Mouse (Mus musculus) T-helper 1 cell (primary cell): ENCODE data around the gene Fam171b.

Experiments
- in situ Hi-C: fragments of 300-600 bp; cut with MboI, MseI; formaldehyde crosslinking; loops from one replicate; pipeline ENCODE4 v1.15.1; 2025; ENCODE audit warnings: high pct_unique_total_duplicates

Fam171b gene

DNA sequence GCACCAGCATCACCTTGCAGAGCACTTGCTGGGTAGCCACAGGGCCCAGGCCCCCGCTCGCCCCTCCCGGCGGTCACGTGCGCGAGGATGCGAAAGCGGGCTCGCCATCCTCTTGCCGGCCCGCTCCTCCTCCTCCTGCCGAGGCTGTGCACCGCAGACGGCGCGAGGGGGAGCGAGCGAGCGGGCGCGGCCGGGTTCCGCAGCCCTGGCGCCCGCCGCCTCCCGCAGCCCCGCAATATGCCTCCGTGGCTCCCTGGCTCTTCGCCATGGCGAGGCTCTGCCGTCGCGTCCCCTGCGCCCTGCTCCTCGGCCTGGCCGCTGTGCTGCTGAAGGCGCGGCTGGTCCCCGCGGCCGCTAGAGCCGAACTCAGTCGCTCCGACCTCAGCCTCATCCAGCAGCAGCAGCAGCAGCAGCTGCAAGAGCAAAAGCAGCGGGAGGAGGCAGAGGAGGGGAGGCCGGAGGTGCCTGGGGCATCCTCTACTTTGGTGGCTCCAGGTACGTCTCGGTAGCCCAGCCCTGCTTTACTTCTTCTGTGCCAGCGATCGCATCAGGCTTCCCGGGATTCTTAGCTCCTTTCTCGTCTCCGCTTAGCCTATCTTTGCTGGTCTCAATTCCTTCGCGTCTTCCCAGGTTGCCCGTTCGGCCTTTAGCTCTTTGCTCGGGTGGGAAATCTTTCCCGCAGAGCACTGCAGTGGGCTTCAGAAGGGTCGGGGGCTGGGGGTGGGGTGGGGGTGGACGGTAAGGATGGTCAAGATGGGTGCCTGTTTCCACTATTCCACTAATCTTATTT, at the start of gene Fam171b:
Gene Fam171b (plus strand): TSS at position 154 of the 790 bp plus-strand sequence.
- in situ Hi-C loops = no loop called here

DNA sequence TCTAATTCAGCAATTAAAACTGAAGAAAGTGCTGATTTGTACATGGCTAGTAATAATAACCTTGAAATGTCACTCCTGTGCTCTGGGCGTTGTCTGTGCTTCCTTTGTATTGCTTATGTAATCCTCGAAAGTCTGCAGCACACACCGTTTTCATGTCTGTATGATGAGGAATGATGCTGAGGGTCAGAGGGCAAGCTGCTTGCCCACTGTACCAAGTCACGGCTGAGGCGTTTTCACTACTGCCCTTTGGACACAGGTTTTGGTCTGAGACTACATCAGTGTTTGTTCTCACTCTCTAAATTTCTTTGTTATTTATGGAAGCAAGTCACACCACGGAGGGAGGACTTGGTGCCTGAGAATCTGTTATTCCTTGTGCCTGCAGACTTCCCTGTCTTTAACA, 46.4 kb upstream of the Fam171b start:
- in situ Hi-C loops = no loop called here

GRCm38 (mm10) chr2:83766878-83767277, 45.6 kb upstream of the Fam171b start:
- in situ Hi-C loops = no loop called here

DNA sequence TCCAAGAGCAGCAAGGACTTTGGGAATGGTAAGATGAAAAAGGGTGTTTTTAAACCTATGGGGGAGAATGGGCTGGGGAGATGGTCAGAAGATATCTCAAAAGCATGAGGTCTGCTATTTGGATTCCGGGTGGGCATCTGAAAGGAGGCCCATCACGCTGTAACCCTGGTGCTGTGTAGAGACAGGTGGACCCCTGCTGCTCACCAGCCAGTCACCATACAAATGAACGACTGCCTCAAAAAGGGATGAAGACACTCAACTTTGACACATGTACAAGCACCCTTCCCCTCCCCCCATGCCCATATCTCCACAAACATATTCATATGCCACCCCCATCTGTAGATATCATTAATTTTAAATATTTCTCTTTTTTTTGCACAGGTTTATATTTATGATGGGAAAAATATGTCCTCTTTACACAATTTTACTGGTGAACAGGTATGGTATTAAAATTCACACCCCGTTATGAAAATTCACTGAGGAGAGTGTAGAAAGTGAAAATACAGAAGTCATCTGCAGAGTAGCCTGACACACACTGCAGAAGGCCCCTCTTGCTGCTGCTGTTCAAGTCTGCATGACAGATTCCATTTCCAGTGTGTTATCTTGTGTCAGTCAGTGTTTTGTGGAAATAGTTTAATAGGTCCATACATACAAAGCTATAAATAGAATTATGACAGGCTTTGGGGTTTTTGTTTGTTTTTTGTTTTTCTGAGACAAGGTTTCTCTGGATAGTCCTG, 44.0 kb upstream of the Fam171b start:
- in situ Hi-C loops = no loop called here

GRCm38 (mm10) chr2:83771155-83771812, 41.2 kb upstream of the Fam171b start:
- in situ Hi-C loops = loop anchor here (10.0 kb wide), 1 partner anchor 106 kb away; no protein-coding TSS in a partner anchor

DNA sequence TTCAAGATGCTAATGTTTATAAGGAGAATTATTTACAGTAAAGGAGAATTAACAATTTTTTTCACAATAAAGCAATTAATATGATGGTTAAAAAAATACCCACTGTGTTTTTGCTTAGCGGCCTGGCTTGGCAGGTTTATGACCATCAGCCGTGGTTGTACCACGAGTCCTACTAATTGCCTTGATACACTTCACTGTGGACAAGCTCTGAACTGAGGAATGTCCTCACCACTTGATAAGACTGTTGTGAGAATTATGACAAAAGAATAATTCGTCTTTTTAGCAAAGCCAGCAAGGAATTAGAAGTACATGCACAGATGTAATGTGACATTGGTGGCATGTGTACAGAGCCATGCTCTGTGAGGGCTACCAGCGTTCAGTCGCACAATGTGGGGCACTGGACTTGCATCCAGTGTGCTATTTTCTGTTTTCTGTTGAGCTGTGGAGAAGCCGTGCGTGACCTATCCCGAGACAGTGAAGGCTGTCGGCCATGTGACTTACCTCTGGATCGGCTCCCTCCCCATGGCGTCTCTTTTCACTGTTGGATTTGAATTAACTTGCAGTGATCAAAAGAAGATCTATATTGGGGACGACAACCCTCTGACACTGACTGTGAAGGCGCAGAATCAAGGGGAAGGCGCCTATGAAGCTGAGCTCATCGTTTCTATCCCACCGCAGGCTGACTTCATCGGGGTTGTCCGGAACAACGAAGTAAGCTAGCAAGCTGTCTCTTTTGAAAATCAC, 20.9 kb upstream of the Fam171b start:
- in situ Hi-C loops = no loop called here

GRCm38 (mm10) chr2:83792102-83792501, 20.3 kb upstream of the Fam171b start:
- in situ Hi-C loops = no loop called here

DNA sequence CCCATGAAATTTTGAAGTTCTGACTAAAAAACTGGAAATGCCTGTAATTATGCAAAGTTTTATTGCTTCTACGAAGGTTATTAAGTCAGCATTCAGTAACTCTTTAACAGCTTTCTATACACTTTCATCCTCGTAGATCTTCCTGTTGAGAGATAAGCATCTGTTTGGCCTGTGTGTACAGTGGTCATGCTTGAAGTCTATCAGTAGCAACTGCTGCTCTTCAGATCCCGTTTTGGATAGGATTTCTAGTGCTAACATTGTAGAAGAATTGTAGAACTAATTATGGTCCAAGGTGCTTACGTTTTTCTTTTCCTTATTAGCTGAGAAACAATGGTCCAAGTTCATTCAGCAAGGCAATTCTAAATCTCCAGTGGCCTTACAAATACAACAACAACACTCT, 16.7 kb upstream of the Fam171b start:
- in situ Hi-C loops = no loop called here

- in situ Hi-C loops = no loop called here
Measured at GRCm38 (mm10) chr2:83797902-83798497, 14.4 kb upstream of the Fam171b start.

DNA sequence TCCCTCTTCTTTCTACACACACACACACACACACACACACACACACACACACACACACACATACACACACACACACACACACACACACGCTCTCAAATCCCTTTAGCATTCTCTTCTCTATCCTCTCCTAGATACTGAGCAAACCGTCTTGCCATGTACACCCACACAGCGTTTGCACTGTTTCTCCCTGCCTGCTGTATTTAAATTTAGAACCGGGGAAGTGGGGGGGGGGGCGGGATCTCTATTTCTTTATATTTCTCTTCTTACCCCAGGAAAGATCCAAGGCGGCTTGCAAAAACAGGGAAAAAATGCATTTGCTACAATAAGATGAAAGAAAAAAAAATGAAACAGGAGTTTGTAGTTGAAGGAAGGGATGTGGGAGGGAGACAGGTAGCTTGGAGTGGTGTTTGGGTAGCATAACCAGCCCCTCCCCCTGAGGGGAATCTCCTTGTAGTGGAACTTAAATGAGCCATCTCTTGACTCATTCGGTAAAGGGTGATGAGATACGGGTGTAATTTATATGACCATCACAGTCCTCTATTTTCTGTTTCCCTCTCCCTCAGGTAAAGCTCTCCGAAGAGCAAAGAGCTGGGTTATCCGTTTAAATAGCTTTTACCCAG, 947 bp downstream of the Fam171b start:
- in situ Hi-C loops = no loop called here

DNA sequence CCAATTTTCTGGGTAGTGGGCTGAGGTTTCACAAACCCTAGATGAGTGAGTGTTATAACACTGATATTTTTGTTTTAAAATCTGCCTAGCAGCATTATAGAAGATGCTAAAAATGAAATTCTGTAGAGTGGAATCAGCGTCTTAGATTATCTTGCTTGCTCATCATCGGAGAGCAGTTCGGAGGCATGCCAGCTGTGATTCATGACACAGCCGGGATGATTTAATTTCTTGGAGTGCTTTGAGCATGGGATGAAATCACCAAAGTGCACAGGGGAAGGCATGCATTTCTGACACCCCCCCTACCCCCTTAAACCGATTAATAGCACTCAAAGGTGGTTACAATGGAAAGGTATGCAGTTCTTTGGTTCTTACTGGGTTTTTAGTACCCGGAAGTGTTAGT, 1.6 kb downstream of the Fam171b start:
- in situ Hi-C loops = no loop called here

DNA sequence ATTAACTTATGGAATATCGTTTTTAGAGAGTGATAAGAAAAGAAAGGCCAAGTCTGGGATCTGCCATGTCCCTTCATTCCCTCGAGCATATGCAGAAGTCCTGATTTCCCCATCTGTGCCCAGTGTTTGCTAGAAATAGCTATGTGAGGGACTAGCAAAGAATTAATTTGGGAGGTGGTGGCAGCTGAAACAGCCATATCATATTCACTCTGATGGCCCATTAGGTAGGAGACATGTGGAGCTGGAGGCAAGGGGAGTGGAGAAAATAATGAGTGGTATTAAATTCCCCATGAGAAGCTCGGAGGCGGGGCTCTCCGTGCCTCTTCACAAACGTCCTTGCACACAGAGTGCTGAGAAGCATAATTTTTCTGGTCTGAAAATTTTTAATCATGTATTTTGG, 3.7 kb downstream of the Fam171b start:
- in situ Hi-C loops = loop anchor here (5.0 kb wide), 1 partner anchor 626 kb away; no protein-coding TSS in a partner anchor

- in situ Hi-C loops = no loop called here
Measured at GRCm38 (mm10) chr2:83825161-83825560, 12.7 kb downstream of the Fam171b start.

DNA sequence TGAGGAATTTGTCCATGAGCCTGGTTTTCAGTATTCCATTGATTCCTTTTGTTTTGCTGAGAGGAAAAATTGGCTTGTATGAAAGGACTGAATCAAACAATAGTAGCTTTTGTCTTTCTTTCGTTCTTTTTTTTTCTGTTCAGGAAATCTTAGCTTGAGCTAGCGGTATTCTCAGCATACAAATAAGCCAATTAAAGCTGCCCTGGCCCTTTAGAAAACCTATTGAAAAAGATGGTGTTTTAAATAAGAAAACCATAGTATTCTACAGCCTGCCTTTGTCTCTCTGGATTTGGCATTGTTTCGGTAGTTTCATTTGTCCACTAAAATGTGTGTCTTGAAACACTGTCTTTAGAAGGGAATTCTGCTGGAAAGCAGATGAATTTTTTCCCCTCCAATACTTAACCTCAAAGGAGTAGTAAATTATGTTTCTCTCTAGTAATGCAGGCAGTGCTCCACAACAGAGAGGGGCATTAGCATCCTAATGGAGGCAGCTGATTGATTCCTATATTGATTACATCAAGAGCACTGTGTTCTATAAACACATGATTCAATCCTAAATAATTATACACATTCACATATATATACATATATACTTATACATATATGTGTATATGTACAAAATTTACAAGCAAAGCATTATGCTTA, 16.6 kb downstream of the Fam171b start:
- in situ Hi-C loops = no loop called here

GRCm38 (mm10) chr2:83832903-83833302, 20.5 kb downstream of the Fam171b start:
- in situ Hi-C loops = no loop called here

DNA sequence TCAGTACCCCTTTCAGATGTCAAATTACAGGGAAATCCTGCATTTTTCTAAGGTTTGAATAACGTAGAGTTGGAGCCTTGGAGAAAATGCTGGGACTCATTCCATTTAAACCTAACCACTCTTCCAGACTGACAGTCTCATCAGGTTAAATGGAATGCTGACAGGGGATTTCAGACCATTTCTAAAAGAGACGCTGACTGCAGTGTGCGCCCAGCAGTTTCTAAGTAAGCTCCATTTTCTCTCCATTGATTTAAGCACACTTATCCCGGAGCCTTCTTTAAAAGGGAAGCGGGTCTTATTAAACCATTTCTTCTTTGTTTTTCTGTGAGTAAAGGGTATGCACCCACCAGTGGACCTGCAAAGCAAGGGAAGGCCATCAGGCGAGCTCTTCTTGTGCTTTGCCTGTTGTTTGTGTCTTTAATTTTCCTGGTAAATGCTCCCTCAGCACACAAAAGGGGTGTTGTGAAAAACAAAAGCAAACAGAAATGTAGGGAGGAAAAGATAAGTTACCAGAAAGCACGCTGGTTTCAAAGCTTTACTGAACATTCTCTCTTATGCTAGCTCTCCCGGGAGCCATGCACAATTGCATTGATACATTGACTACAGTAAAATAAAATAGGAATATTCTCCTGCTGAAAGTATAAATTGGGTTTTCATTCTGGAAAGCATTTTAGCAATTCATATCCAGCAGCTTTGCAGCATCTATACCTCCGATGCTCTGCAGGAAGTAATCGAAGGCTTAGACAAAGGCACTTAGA, 23.1 kb downstream of the Fam171b start:
- in situ Hi-C loops = no loop called here

DNA sequence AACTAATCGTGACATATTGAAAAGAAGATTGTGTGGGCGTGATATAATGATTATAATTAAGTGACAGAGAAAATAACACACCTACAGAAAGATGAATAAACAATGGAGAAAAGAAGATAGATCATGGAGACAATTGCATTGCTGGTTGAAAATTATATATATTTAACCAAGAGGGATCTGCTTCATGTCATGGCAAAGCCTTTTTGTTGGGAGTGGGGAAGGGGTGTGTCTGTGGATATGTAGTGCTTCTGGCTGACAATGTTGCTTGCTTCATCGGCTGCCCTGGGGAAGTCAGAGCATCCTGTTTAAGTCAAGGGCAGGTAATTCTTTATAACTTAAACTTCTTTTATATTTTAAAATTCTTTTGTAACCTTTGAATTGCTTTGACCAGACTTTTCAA, 36.1 kb downstream of the Fam171b start:
- in situ Hi-C loops = no loop called here

DNA sequence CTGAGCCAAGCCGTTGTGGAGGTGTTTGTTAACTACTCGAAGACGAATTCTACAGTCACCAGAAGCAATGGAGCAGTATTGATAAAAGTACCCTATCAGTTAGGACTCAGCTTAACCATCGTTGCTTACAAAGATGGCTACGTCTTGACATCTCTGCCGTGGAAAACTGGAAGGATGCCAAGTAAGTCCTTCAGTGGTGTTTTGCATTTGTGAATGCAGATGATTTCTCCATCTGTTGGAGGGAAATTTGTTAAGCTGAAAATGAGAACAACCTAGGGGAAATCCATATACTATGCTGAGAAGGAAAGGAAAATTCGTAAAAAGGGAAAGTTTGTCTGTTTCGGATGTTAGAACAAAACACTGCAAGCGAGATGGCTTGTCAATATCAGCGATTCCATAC, 41.0 kb downstream of the Fam171b start:
- in situ Hi-C loops = loop anchor here (25.0 kb wide), 1 partner anchor 616 kb away; no protein-coding TSS in a partner anchor

DNA sequence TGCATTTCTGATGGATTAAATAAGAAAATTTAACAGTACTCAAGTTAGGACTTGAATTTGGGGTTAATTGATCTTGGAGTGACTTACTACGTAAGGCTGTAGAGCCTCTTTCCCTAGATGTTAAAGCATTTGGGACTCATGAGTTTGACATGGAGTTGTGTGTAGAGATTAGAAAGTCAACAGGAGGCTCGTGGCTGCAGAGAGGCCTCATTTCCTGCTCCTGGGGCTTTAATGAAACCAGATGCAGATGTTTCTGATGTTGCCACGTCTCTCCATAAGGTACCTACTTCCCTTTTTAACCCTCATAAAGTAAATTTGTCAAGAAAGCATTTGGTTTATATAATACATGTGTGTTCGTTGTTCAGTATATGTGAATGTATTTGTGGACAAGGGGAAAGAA, 43.8 kb downstream of the Fam171b start:
- in situ Hi-C loops = loop anchor here (25.0 kb wide), 1 partner anchor 619 kb away; no protein-coding TSS in a partner anchor
